Mouse (Mus musculus) liver, postnatal 0 days (tissue): ENCODE data around the gene Dlg1.

Experiments used
- CTCF ChIP-seq: sonication (generic); IDR thresholded peaks from 2 replicates; pipeline ENCODE4 v1.5.1; 2016; ENCODE audit warnings: antibody characterized with exemption, low read depth
- EP300 ChIP-seq: IDR thresholded peaks from 2 replicates; pipeline ENCODE4 v1.6.1; 2016; ENCODE audit warnings: antibody characterized with exemption, low read depth, mild to moderate bottlenecking

DNA sequence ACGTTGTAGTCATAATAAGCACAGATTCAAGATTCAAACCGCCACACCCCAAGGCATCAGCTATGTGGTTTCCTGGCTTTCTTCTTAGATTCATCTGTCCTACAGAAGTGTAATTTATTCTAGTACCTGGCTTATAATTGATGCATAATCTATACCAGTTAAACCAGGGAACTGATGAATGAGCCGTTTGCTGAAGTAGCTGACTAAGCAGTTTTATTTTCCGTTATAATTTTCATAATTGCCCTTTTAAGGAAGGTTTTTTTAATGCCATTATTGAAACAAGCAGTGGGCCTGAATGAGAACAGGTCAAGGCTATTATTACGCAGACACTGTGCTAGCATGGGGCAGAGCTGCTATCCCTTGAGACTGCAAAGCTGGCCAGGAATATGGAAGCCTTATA lies 9.6 kb upstream of the Dlg1 start:
- TF ChIP-seq CTCF (no peak), EP300 (no peak)
